Mouse (Mus musculus) NIH3T3 (cell line): ENCODE measurements around the gene Gm43064.
A peak's percentile ranks its signal among the peaks of the same experiment; 100 is the strongest.
"Not testable (repeated sequence)": the region's sequence is repeated elsewhere in the genome, so short reads cannot be mapped to it uniquely, and the experiment has no call there.

ENCODE experiments used
- DNase-seq: peaks from one replicate; pipeline ENCODE4 v3.0.0-alpha.2; 2012; ENCODE audit warnings: low read depth

Gm43064 gene

GRCm38 (mm10) chr3:103799507-103799906, 9.9 kb upstream of the Gm43064 start:
- DNase-seq = no peak

GRCm38 (mm10) chr3:103801631-103802531, 7.5 kb upstream of the Gm43064 start:
- DNase-seq = peak; percentile 67

DNA sequence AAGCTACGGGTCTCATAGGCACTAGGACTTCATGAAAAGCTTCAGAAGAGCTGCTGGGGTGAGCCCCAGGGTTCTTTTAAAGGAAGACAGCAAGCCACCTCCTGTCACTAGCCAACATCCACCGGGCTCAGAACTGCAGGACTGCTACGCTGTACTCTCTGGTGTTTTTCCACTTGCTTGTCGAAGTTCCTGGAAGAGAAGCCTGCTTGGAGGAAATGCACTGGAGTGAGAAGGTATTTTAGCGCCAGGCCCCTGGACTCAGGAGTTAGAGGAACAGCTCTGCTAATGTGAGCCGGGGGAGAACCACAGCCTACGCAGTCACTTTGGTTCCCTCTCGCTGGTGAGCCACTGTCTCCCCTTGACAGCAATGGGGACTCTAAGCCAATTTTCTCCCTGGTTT, 6.5 kb upstream of the Gm43064 start:
- no peak for DNase-seq

DNA sequence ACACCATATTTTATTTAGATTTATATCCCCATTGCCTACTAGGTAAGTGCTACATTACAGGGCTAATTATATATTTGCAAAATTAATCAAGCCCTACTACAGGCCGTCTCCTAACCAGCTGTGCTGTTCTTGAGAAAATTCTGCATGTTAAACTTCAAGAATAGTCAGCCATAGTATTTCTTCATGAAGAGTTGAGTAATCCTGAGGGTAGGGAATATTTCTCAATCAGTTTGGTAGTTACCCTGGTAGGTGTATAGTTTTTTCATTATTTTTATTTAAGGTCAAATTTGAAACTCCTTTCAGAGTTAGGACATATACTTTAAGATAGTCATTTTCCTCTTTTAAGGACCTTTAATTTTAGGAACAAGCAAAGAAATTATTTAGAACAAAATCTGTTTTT, 3.7 kb upstream of the Gm43064 start:
- DNase-seq = no peak

DNA sequence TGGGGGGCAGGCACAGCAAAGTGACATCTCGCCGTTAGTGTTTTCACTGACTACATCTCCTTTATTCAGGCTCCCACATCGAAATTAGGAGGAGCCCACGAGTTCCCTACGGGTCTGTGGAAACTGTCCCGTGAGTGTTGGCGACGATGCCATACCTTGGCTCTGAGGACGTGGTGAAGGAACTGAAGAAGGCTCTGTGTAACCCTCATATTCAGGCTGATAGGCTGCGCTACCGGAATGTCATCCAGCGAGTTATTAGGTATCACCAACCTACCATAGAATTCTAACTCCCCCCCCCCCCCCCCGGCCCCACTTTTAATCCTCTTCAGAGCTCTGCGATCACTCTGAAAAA, 402 bp downstream of the Gm43064 start:
- no peak for DNase-seq

- no peak for DNase-seq
Measured at GRCm38 (mm10) chr3:103810967-103811366, 1.6 kb downstream of the Gm43064 start.

GRCm38 (mm10) chr3:103827548-103827947, 18.2 kb downstream of the Gm43064 start:
- DNase-seq = no peak

DNA sequence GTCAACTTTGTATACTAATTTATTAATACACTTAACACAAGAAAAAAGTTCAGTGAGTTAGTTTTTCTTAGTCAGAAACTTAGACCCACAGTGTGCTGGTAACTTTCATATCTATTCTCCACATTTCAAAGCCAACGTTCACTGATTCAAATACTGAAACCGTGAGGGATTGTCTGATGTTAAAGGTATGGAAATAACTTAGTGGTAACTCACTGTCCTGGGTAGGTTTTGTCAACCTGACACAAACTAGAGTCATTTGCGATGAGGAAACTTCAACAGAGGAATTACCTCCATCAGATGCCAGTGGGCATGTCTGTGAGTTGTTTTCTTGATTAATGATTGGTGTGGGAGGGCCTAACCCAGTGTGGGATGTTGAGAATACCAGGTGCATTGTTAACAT, 19.7 kb downstream of the Gm43064 start:
- no peak for DNase-seq

DNA sequence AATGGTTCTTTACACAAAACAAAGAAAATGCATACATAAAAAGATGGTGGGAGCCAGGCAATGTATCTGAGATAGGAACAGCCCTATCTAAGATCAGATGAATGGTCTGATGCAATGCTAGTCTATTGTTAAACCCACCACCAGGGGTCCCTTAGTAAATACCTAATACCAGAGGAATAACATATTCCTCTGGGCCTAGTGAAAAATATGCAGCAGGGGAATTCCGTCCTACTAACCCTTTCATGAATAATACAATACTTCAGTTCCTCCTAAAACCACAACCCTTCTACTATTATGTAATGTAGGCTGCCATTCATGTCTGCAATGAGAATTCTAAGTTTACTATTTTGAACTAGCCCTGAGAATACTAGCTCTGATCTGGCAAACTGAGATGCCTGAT, 21.3 kb downstream of the Gm43064 start:
- peak; percentile 63 for DNase-seq

- no peak for DNase-seq
Measured at GRCm38 (mm10) chr3:103831146-103831545, 21.8 kb downstream of the Gm43064 start.

GRCm38 (mm10) chr3:103832426-103832825, 23.1 kb downstream of the Gm43064 start, which contains the start of gene Bcl2l15:
Gene Bcl2l15 (plus strand): TSS chr3:103832601.
- DNase-seq = no peak

GRCm38 (mm10) chr3:103834001-103834400, 24.6 kb downstream of the Gm43064 start:
- DNase-seq = no peak

DNA sequence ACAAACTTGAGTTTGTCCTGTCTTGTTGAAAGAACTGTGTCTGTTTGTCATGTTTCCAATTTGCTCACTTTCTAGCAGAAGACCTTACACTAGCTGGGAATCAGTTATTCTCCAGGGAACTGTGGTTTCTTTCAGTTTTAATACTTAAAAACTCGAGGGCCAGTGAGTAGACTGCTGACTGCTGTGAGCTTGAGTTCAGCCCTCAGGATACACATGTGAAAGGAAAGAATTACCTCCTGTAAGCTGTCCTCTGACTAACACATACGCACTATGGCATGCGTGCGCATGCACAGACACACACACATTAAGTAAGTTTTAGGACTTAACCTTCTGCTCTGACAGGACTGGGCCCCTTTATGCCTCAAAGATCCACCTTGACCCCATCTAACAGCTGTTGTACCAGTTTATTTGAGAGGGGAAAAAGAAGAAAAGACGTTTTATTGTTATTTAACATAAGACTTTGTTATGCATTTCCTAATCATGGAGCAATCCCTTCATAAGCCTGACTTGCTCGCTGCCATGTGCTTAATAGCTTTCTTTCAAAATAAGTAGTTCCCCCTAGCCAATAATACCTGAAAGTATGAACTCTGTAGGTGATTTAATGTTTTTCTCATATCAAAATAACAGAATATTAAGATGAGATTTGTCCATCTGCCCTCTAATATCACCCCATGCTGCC, 26.0 kb downstream of the Gm43064 start:
- peak; percentile 35 for DNase-seq

DNA sequence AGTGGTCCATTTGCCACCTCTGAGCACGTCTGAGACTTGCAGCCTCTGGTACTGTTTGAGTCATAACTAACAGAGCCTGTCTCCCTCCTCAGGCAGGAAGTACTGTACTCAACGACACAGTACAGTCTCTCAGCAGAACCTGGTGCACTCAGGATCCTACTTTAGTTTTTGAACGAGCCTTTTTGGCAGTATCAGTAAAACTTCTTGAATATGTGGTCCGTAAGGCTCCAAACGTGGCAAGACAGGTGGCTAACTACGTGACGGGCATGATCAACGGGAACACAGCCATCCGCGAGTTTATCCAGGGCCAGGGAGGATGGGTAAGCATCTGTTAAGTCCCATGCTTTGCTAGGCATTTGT, 26.6 kb downstream of the Gm43064 start:
- no peak for DNase-seq

GRCm38 (mm10) chr3:103836453-103836852, 27.1 kb downstream of the Gm43064 start:
- no peak for DNase-seq

DNA sequence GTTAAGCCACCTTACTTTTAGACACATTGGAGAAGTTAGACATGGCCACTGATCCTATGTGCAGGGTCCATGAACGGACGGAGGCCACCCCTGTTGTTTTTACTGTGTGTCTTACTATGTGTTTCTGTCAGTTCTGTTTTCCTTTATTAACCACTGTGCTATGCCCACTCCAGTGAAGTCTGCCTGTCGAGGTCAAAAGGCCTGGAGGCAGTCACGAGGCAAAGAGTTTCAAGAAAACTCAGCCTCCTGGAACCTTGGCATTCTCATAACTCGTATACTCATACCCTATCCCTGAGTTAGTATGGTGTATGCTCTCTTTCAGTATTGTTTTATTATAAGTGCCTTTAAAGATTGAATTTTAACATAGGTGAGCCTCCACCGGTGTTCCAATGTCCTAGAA, 30.3 kb downstream of the Gm43064 start:
- no peak for DNase-seq

DNA sequence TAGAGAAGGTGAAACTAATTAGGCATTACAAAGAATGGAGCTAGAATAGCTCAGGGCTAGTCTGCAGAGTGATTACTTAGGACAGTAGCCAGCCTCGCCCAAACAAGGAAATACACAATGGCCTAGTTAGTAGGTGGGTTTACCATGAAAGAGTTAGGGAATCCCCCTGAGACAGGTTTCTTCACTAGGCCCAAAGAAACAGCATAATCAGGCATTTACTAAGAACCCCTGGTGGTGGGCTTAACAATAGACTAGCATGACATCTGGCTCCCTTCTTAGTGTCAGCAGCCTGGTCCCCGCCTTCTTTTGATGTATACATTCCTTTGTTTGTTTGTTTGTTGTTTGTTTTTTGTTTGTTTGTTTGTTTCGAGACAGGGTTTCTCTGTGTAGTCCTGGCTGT, 30.8 kb downstream of the Gm43064 start:
- not testable (repeated sequence) for DNase-seq

DNA sequence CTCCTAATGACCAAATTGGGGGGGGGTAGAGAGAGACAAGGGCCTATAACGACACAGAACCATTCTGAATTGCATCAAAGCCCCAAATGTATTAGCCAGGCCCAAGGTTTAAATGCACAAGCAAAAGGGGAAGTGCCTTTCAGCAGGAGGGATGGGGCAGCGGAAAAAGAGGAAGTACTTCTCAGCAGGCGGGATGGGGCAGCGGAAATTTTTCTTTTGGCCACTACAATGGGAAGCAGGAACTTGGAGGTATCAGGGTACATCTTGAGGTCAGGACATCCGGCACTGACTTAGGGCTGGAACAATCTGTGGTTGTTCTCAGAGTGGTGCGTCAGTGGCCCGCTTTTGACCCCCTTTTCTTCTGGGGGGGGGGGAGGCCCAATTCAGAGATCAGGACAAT, 31.6 kb downstream of the Gm43064 start:
- DNase-seq = not testable (repeated sequence)

DNA sequence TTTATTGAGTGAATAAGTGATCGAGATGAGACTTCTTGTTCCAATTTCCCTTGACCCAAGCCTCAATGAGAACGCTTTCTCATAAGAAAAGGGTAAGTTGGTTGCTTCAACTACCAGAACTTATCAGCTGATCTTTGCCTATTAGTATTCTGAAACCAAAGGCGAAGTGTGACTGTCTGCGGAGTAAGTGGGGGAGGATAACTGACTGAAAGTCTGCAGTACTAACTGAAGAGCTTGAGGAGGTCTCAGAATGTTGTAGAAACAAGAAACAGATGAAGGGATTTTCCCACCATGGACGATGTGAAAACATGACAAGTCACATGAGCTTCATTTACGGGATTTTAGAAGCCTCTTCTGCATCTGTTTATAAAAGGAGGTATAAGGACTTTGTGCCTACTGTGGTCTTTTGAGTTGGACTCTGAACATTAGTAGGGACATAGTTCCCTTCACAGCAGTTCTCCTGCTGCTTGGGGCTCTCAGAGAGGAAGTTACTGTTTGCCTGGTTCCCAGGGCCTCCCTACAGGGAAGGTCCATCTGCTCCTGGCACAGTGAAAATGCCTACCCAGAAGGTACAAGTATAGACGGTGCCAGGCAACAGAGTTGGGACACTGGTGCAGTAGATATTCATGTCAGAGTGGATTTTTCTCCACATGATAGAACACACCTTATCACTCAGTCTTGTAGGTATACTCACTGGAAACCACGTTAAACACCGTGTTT, 41.4 kb downstream of the Gm43064 start:
- DNase-seq = no peak

GRCm38 (mm10) chr3:103851481-103851880, 42.1 kb downstream of the Gm43064 start:
- no peak for DNase-seq

DNA sequence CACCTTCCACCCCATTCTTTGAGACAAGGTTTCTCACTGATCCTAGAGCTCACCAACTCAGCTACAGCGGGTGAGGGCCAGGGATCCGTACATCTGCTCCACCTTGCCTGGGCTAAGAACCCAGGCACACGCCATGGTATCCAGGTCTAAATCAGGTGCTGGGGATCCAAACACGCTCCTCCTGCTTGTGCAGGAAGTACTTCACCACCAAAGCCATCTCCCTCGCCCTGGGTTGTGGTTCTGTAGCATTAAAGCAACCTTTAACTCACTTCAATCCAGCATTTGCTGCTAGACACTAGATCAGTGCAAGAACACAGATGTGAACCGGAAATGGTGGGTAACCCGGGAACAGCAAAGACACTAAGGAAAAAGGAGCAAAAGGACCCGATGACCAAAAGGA, 42.5 kb downstream of the Gm43064 start:
- no peak for DNase-seq

DNA sequence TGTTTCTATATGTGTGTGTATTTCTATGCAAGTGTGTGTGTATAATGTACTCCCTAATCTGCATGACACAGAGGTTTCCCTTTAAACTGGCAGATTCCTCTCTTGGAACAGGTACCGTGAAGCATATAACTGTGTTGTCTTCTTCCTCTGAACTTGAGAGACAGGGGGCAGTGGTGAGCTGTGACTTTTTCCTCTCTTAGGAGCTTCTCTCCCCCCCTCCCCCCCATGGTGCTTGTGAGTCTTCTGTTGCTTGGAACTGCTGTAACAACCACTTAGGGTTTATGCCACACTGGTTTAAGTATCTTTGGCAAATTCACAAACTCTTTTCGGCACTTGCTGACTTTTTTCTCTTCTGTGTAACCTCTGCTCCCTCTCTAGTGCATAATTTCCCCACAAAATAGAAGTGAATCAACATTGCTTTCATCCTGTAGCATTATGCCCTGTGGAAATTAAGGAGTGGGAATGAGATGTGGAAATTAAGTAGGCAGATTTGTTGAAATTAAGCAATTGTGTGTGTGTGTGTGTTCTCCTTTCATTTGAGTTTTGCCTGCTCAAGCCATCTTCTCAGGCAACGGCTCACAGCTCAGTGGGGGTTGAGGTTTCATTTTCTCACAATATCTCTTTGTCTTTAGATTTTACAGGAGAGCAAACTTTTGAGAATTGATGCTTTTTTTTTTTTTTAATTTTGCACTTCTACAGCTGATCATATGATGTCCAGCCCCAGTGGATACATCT, 43.4 kb downstream of the Gm43064 start:
- peak; percentile 75 for DNase-seq
